Mouse (Mus musculus) bone marrow macrophage, adult 2 months (primary cell): Measurements from ENCODE around the gene Matk.

Experiments used
- CTCF ChIP-seq: IDR thresholded peaks from 2 replicates; pipeline ENCODE4 v1.5.1; 2012; ENCODE audit warnings: low read depth, mild to moderate bottlenecking, low read length, moderate library complexity
- POLR2A ChIP-seq: IDR thresholded peaks from 2 replicates; pipeline ENCODE4 v1.6.1; 2012; ENCODE audit warnings: mild to moderate bottlenecking, low read depth, low read length, borderline replicate concordance

GRCm38 (mm10) chr10:81285694-81286450, 33.1 kb downstream of the Matk start:
- TF ChIP-seq CTCF = 0 out of 2 replicates have a peak, but pooled peaks have one; percentile 16
- no peak for TF ChIP-seq POLR2A
